Mouse (Mus musculus) CH12.LX (cell line): ENCODE results near the gene Sytl1.

Source experiments
- CHD2 ChIP-seq: IDR thresholded peaks from 2 replicates; pipeline ENCODE4 v1.6.1; 2011; ENCODE audit warnings: low read length, improper control_type of control experiment
- CTCF ChIP-seq, 2 experiments: IDR thresholded peaks in 1 of 2; conservative IDR thresholded peaks in 1 of 2; 2 replicates each; pipeline ENCODE4 v1.5.1; 2011 to 2012; ENCODE audit warnings: low read depth in 2 of 2, low read length in 2 of 2, improper control_type of control experiment in 1 of 2, inconsistent platforms in 1 of 2, mild to moderate bottlenecking in 1 of 2, moderate library complexity in 1 of 2
- HCFC1 ChIP-seq: IDR thresholded peaks from 2 replicates; pipeline ENCODE4 v1.6.1; 2012; ENCODE audit warnings: low read depth, mild to moderate bottlenecking, inconsistent platforms, low read length, improper control_type of control experiment

- TF ChIP-seq CTCF (conservative IDR thresholded peaks at IDR 0.05 in 1 of 2, IDR thresholded peaks at IDR 0.05 in 1 of 2; ENCODE audit: low read depth in 2 of 2, low read length in 2 of 2): peak in 1 of 2 experiments; percentile 67; a peak in 2 of 4 replicates
- TF ChIP-seq HCFC1: no peak
- no peak for TF ChIP-seq CHD2
These were observed at the start of gene Sytl1 for GRCm38 (mm10) chr4:133262882-133263281.
